Mouse (Mus musculus) CH12.LX (cell line): ENCODE results near the gene Zhx3. TPM values are rescaled to one million over a fixed set of nuclear protein-coding genes. Genes with fewer than 3 reads are reported as not detected.
A peak's percentile ranks its signal among the peaks of the same experiment; 100 is the strongest.

Experiments
- DNase-seq: peaks from one replicate; pipeline ENCODE4 v3.0.0-alpha.2; 2013; ENCODE audit errors: extremely low read depth
- H3K27ac ChIP-seq: 2 replicates; pipeline ENCODE4 v1.5.1; 2012; ENCODE audit warnings: low read depth, mild to moderate bottlenecking, control low read depth, moderate library complexity; ENCODE audit not compliant: insufficient read depth
- H3K27me3 ChIP-seq: replicated peaks from 2 replicates; pipeline ENCODE3; 2012; ENCODE audit warnings: inconsistent platforms
- H3K36me3 ChIP-seq, 2 experiments: replicated peaks in 1 of 2; 2 replicates each; pipeline versions ENCODE3 to v1.6.1; 2012; ENCODE audit warnings: inconsistent platforms in 1 of 2, low read length in 1 of 2, mild to moderate bottlenecking in 1 of 2, mixed read lengths in 1 of 2, moderate library complexity in 1 of 2; ENCODE audit not compliant: control insufficient read depth in 1 of 2, insufficient read depth in 1 of 2
- H3K4me1 ChIP-seq, 2 experiments: 2 replicates each; pipeline ENCODE4 v1.6.1; 2012; ENCODE audit warnings: inconsistent platforms in 1 of 2, moderate library complexity in 1 of 2; ENCODE audit not compliant: insufficient read depth in 2 of 2, control insufficient read depth in 1 of 2
- H3K4me2 ChIP-seq: 2 replicates; pipeline ENCODE4 v1.6.1; 2012; ENCODE audit warnings: low read depth, mild to moderate bottlenecking, control low read depth; ENCODE audit not compliant: poor library complexity, insufficient read depth, severe bottlenecking
- H3K4me3 ChIP-seq, 3 experiments: fragments of 150-350 bp in 1 of 3; sonication (generic) in 1 of 3; replicated peaks in 1 of 3; 2 replicates each; pipeline versions ENCODE3 to v1.5.1; 2011 to 2012; ENCODE audit warnings: low read depth in 2 of 3, low read length in 2 of 3, mild to moderate bottlenecking in 2 of 3, moderate library complexity in 2 of 3, control low read depth in 1 of 3, improper control_type of control experiment in 1 of 3, inconsistent platforms in 1 of 3, mixed read lengths in 1 of 3; ENCODE audit not compliant: poor library complexity in 1 of 3
- H3K79me2 ChIP-seq: replicated peaks from 2 replicates; pipeline ENCODE4 v1.6.1; 2012; ENCODE audit warnings: mild to moderate bottlenecking, moderate library complexity; ENCODE audit not compliant: control insufficient read depth, poor library complexity, insufficient read depth, severe bottlenecking; ENCODE audit errors: extremely low read depth
- H3K9ac ChIP-seq: 2 replicates; pipeline ENCODE4 v1.6.1; 2012; ENCODE audit warnings: low read depth, mild to moderate bottlenecking, control low read depth, moderate library complexity; ENCODE audit not compliant: insufficient read depth
- H3K9me3 ChIP-seq: replicated peaks from 2 replicates; pipeline ENCODE3; 2012; ENCODE audit warnings: low read length, inconsistent platforms, mixed read lengths
- CHD1 ChIP-seq: IDR thresholded peaks from 2 replicates; pipeline ENCODE4 v1.6.1; 2012; ENCODE audit warnings: low read depth, low read length, improper control_type of control experiment, inconsistent platforms
- E2F4 ChIP-seq: IDR thresholded peaks from 2 replicates; pipeline ENCODE4 v1.6.1; 2011; ENCODE audit warnings: low read depth, low read length, improper control_type of control experiment; ENCODE audit not compliant: insufficient replicate concordance
- ELF1 ChIP-seq: IDR thresholded peaks from 2 replicates; pipeline ENCODE4 v1.6.1; 2014; ENCODE audit warnings: low read depth, mild to moderate bottlenecking, inconsistent platforms, low read length, improper control_type of control experiment
- ETS1 ChIP-seq: conservative IDR thresholded peaks from 2 replicates; pipeline ENCODE4 v1.6.1; 2012; ENCODE audit warnings: low read depth, mild to moderate bottlenecking, inconsistent platforms, low read length, improper control_type of control experiment, moderate library complexity
- GABPA ChIP-seq: IDR thresholded peaks from 2 replicates; pipeline ENCODE4 v1.6.1; 2012; ENCODE audit warnings: low read depth, low read length, improper control_type of control experiment, inconsistent platforms; ENCODE audit not compliant: insufficient replicate concordance
- JUN ChIP-seq: IDR thresholded peaks from 2 replicates; pipeline ENCODE4 v1.6.1; 2011; ENCODE audit warnings: low read depth, mild to moderate bottlenecking, low read length, improper control_type of control experiment, moderate library complexity; ENCODE audit not compliant: insufficient read depth
- JUND ChIP-seq: conservative IDR thresholded peaks from 2 replicates; pipeline ENCODE4 v1.6.1; 2011; ENCODE audit warnings: low read depth, low read length, improper control_type of control experiment
- MAZ ChIP-seq: IDR thresholded peaks from 2 replicates; pipeline ENCODE4 v1.6.1; 2012; ENCODE audit warnings: low read depth, mild to moderate bottlenecking, inconsistent platforms, low read length, improper control_type of control experiment, moderate library complexity
- MEF2A ChIP-seq: IDR thresholded peaks from 2 replicates; pipeline ENCODE4 v1.6.1; 2014; ENCODE audit warnings: low read depth, mild to moderate bottlenecking, inconsistent platforms, low read length, improper control_type of control experiment, borderline replicate concordance
- MYC ChIP-seq: IDR thresholded peaks from 2 replicates; pipeline ENCODE4 v1.6.1; 2011; ENCODE audit warnings: low read depth, mild to moderate bottlenecking, improper control_type of control experiment, low read length
- NELFE ChIP-seq: IDR thresholded peaks from 2 replicates; pipeline ENCODE4 v1.6.1; 2011; ENCODE audit warnings: low read depth, low read length, improper control_type of control experiment
- NRF1 ChIP-seq: IDR thresholded peaks from 2 replicates; pipeline ENCODE4 v1.6.1; 2014; ENCODE audit warnings: low read depth, mild to moderate bottlenecking, inconsistent platforms, low read length, improper control_type of control experiment, moderate library complexity
- PAX5 ChIP-seq: IDR thresholded peaks from 2 replicates; pipeline ENCODE4 v1.6.1; 2012; ENCODE audit warnings: low read length, inconsistent platforms, mixed read lengths
- POLR2A ChIP-seq: IDR thresholded peaks from 2 replicates; pipeline ENCODE4 v1.6.1; 2011; ENCODE audit warnings: low read depth, mild to moderate bottlenecking, improper control_type of control experiment, low read length
- SIN3A ChIP-seq: IDR thresholded peaks from 2 replicates; pipeline ENCODE4 v1.6.1; 2012; ENCODE audit warnings: low read length, improper control_type of control experiment, inconsistent platforms
- SMC3 ChIP-seq: IDR thresholded peaks from 2 replicates; pipeline ENCODE4 v1.6.1; 2011; ENCODE audit warnings: low read depth, low read length, improper control_type of control experiment
- TBP ChIP-seq: conservative IDR thresholded peaks from 2 replicates; pipeline ENCODE4 v1.6.1; 2011; ENCODE audit warnings: low read depth, low read length, improper control_type of control experiment
- USF1 ChIP-seq: IDR thresholded peaks from 2 replicates; pipeline ENCODE4 v1.6.1; 2014; ENCODE audit warnings: low read depth, mild to moderate bottlenecking, inconsistent platforms, low read length, improper control_type of control experiment
- USF2 ChIP-seq: conservative IDR thresholded peaks from 2 replicates; pipeline ENCODE4 v1.6.1; 2011; ENCODE audit warnings: low read depth, low read length, improper control_type of control experiment
- ZC3H11A ChIP-seq: IDR thresholded peaks from 2 replicates; pipeline ENCODE4 v1.6.1; 2012; ENCODE audit warnings: low read depth, mild to moderate bottlenecking, inconsistent platforms, low read length, improper control_type of control experiment
- ZKSCAN1 ChIP-seq: IDR thresholded peaks from 2 replicates; pipeline ENCODE4 v1.6.1; 2012; ENCODE audit warnings: low read depth, inconsistent platforms, low read length, improper control_type of control experiment, borderline replicate concordance
- dilution Hi-C: fragments of 300-500 bp; cut with MboI; formaldehyde crosslinking; loops from 2 replicates; pipeline ENCODE4 v1.14.3; 2020; ENCODE audit warnings: low sequenced_read_pairs; ENCODE audit not compliant: extremely low pct_unique_long_range_greater_than_20kb, extremely low pct_ligation_motif_present
- in situ Hi-C: fragments of 300-500 bp; cut with MboI; formaldehyde crosslinking; loops from 3 replicates; pipeline ENCODE4 v1.14.3; 2019; ENCODE audit warnings: low sequenced_read_pairs, low pct_ligation_motif_present, low pct_unique_long_range_greater_than_20kb, mixed read lengths
- polyA plus RNA-seq: library from polyadenylated mRNA; unstranded; fragments of >175 nt; gene quantifications from 2 replicates; pipeline ENCODE4 v1.2.1, GENCODE M21; 2012; ENCODE audit warnings: low read depth; ENCODE audit not compliant: insufficient read length
- total RNA-seq, 2 experiments: library from RNA; depleted of rRNA; stranded (reverse); fragments of 300-350 nt in 1 of 2; fragments of >200 nt in 1 of 2; gene quantifications; 2 replicates each; pipeline ENCODE4 v1.2.3; 2012 to 2014

The Zhx3 gene
- total and polyA plus RNA-seq, 3 experiments: 1.3 to 4.2 (median 2.6) TPM

DNA sequence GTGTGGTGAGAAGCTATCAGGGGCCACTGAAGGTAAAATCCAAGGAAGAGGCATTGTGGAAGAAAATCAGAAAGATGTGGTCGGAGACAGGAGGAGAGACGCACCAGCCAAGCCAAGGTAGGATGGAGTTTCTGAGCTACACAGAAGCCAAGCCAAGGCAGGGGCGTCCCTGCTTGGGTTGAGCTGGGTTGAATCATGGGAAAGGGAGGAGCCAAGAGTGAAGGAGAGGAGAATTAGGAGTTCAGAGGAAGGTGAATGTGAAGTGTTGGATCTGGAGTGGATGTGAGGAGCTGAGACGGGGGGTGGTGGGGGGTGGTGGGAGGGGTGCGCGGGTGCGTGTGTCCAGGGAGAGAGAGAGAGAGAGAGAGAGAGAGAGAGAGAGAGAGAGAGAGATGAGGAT is 48.5 kb upstream of the Zhx3 start:
- Histone ChIP-seq H3K27me3 (no peaks in the 10 kb centered on the region), H3K9ac (no peak overlapping the region), H3K27ac (no peak overlapping the region), H3K79me2 (no peaks in the 10 kb centered on the region), H3K4me2 (no peak overlapping the region), H3K4me3 (peak overlapping the region in 1 of 3 experiments; percentile 26), H3K9me3 (no peaks in the 10 kb centered on the region), H3K36me3 (no peaks in the 10 kb centered on the region)
- no peak for TF ChIP-seq E2F4
- TF ChIP-seq NRF1: no peak
- no peak for TF ChIP-seq SMC3
- no peak for TF ChIP-seq USF2
- no peak for TF ChIP-seq PAX5
- no peak for TF ChIP-seq CHD1
- TF ChIP-seq GABPA: no peak
- no peak for TF ChIP-seq MAZ
- TF ChIP-seq POLR2A: no peak
- TF ChIP-seq ELF1: no peak
- TF ChIP-seq TBP: no peak
- TF ChIP-seq ETS1: no peak
- TF ChIP-seq SIN3A: no peak
- TF ChIP-seq MYC: no peak
- no peak for TF ChIP-seq JUND
- TF ChIP-seq, all 38 proteins: peak for 0
- DNase-seq: peak; percentile 17
- in situ Hi-C loops: no loop called here
- dilution Hi-C loops: no loop called here
- H3K4me1 ChIP-seq: peaks cover 7 to 40% of the 10 kb centered on the region in 2 experiments; a peak in 3 of 4 replicates

DNA sequence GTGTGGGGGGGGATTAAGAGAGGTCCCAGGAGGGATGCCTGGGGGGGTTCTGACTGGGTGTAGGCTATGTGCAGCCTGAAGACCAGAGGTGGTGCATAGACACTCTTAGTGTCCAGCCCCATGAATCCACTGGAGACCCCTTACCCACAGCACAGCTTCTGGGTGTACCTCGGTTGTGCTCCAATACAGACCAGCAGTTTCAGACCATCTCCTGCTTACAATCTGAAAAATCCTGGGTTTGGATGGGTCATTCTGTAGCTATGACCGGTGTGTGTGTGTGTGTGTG is 46.1 kb upstream of the Zhx3 start:
- Histone ChIP-seq H3K27ac (no peak overlapping the region), H3K4me1 (peaks cover 7 to 52% of the 10 kb centered on the region in 2 experiments; a peak in 3 of 4 replicates), H3K9ac (no peak overlapping the region), H3K79me2 (no peaks in the 10 kb centered on the region)
- DNase-seq: no peak
- in situ Hi-C loops: no loop called here
- TF ChIP-seq GABPA (no peak), MEF2A (no peak), JUND (no peak), MYC (no peak), USF2 (no peak), ZKSCAN1 (no peak), JUN (no peak), PAX5 (no peak), ELF1 (no peak), USF1 (no peak), CHD1 (no peak), NELFE (no peak), ZC3H11A (no peak)
- TF ChIP-seq, all 38 proteins: peak for 0
- no peaks in the 10 kb centered on the region for H3K36me3 ChIP-seq
- dilution Hi-C loops: no loop called here
- no peak overlapping the region for H3K4me3 ChIP-seq
- no peaks in the 10 kb centered on the region for H3K9me3 ChIP-seq
- H3K27me3 ChIP-seq: no peaks in the 10 kb centered on the region
- no peak overlapping the region for H3K4me2 ChIP-seq
